ENCODE assay signal across 9 mouse cellular contexts in genomic region chr13:56112980-56113379, GRCm38 (mm10). TPM values are rescaled to one million over a fixed set of nuclear protein-coding genes. Genes with fewer than 3 reads are reported as not detected.
DNase-seq lines count a peak whose midpoint lies in the region; ATAC-seq lines count a peak whose summit lies in the region.
"Had no signal": no experiment of that assay in that cellular context is flagged by ENCODE, and none has a peak within 500 bp of the region (broad histone marks: within the 10 kb centered on the region; RNA-seq: fewer than 3 reads in every experiment).

No protein-coding gene starts in this region.

- DNase-seq in hindbrain, embryonic 10.5 days (ENCODE audit: low spot score): no peak
- peak; percentile 25 for DNase-seq in ES-CJ7 (ENCODE audit: low read depth, low spot score)
- DNase-seq in cerebellum, adult 9-11 months: peak; percentile 62
- DNase-seq in Muller cell, postnatal 12 days (ENCODE audit: inconsistent ontology term): no peak
- DNase-seq in yolk sac, embryonic 10.5 days (ENCODE audit: low spot score): no peak

- H3K4me2 ChIP-seq in hindbrain, embryonic 12.5 days (replicated peaks): no peak overlapping the region; the same call in 1 of the 2 replicates
- H3K4me2 ChIP-seq in limb, embryonic 12.5 days: peak overlapping the region; percentile 39

- H3K36me3 ChIP-seq in hindbrain, embryonic 12.5 days: peaks cover 23% of the 10 kb centered on the region
- H3K36me3 ChIP-seq in hindbrain, embryonic 10.5 days: peaks cover 96% of the 10 kb centered on the region
- H3K36me3 ChIP-seq in limb, embryonic 12.5 days: peaks cover 59% of the 10 kb centered on the region

- no peak for ATAC-seq in hindbrain, embryonic 12.5 days (ENCODE audit: low FRiP score)
- no peak for ATAC-seq in limb, embryonic 12.5 days (ENCODE audit: insufficient number of reproducible peaks, insufficient read depth, low FRiP score, low TSS enrichment, low read depth)
- no peak for ATAC-seq in activated CD4-positive, CD25-positive, alpha-beta regulatory T cell, adult 4 months
- ATAC-seq: Patski had no signal

- H3K9ac ChIP-seq in hindbrain, embryonic 12.5 days: 0 out of 2 replicates have a peak overlapping the region, but pooled peaks have one; percentile 37
- H3K9ac ChIP-seq in limb, embryonic 12.5 days (replicated peaks): peak overlapping the region; percentile 40; the same call in 1 of the 2 replicates

- H3K4me1 ChIP-seq in hindbrain, embryonic 12.5 days: peaks cover 75% of the 10 kb centered on the region
- peaks cover 61% of the 10 kb centered on the region for H3K4me1 ChIP-seq in hindbrain, embryonic 10.5 days (replicated peaks)
- peaks cover 99% of the 10 kb centered on the region for H3K4me1 ChIP-seq in limb, embryonic 12.5 days (replicated peaks)

- H3K4me3 ChIP-seq in hindbrain, embryonic 12.5 days: no peak overlapping the region
- H3K4me3 ChIP-seq in hindbrain, embryonic 10.5 days: no peak overlapping the region
- no peak overlapping the region for H3K4me3 ChIP-seq in limb, embryonic 12.5 days (replicated peaks)

- 48% methylated on average over 13 of the region's 13 CpGs for WGBS in hindbrain, embryonic 12.5 days
- WGBS in hindbrain, embryonic 10.5 days: 43% methylated on average over 13 of the region's 13 CpGs
- 21% methylated on average over 13 of the region's 13 CpGs for WGBS in limb, embryonic 12.5 days

- no peaks in the 10 kb centered on the region for H3K9me3 ChIP-seq in hindbrain, embryonic 12.5 days (replicated peaks)
- no peaks in the 10 kb centered on the region for H3K9me3 ChIP-seq in hindbrain, embryonic 10.5 days
- no peaks in the 10 kb centered on the region for H3K9me3 ChIP-seq in limb, embryonic 12.5 days

- 0 out of 2 replicates have a peak overlapping the region, but pooled peaks have one; percentile 25 for H3K27ac ChIP-seq in hindbrain, embryonic 12.5 days
- no peak overlapping the region for H3K27ac ChIP-seq in hindbrain, embryonic 10.5 days
- peak overlapping the region; percentile 88 for H3K27ac ChIP-seq in limb, embryonic 12.5 days

- H3K27me3 ChIP-seq in hindbrain, embryonic 12.5 days: no peaks in the 10 kb centered on the region
- no peaks in the 10 kb centered on the region for H3K27me3 ChIP-seq in hindbrain, embryonic 10.5 days (ENCODE audit: insufficient read depth, poor library complexity, severe bottlenecking)
- no peaks in the 10 kb centered on the region for H3K27me3 ChIP-seq in limb, embryonic 12.5 days
- H3K27me3 ChIP-seq: Patski had no signal

RNA-seq across cellular contexts. Expression of gene H2afy, which starts 23.2 kb away (rescaled TPM):
- 491 and 497 TPM in 2 replicates for polyA plus RNA-seq in hindbrain, embryonic 12.5 days (2016; fragmentation: Nextera tagmentation; extraction: Ambion mirVana)
- 494 and 510 TPM in 2 replicates for polyA plus RNA-seq in hindbrain, embryonic 10.5 days (2016; fragmentation: Nextera tagmentation; extraction: Ambion mirVana)
- 607 and 623 TPM in 2 replicates for polyA plus RNA-seq in limb, embryonic 12.5 days (2016; fragmentation: Nextera tagmentation; extraction: Ambion mirVana)
- polyA plus RNA-seq in activated CD4-positive, CD25-positive, alpha-beta regulatory T cell, adult 4 months (2017; shearing (Covaris generic)): 100 to 1,000 TPM; 121 to 136 TPM

Comparison
In these comparisons a context has a peak if more than half of its experiments do, and no peak if none do; other contexts are left out.
1. DNase-seq: peak in ES-CJ7 (single experiment) and cerebellum, adult 9-11 months (single experiment); none in hindbrain, embryonic 10.5 days (single experiment), Muller cell, postnatal 12 days (single experiment) and yolk sac, embryonic 10.5 days (single experiment).